Mouse (Mus musculus): Measurements from ENCODE around the gene Ddx25. TPM values are rescaled to one million over a fixed set of nuclear protein-coding genes. Genes with fewer than 3 reads are reported as not detected.

The Ddx25 gene
- total RNA-seq, 2 experiments from 2014 or later, result 0.56 to 0.79 TPM

- peak; percentile 76 to 82 for DNase-seq
Observed at GRCm38 (mm10) chr9:35541488-35541887, 16.8 kb downstream of the Ddx25 start.

- no peak for DNase-seq
Observed at GRCm38 (mm10) chr9:35541024-35541423, 17.3 kb downstream of the Ddx25 start.

DNA sequence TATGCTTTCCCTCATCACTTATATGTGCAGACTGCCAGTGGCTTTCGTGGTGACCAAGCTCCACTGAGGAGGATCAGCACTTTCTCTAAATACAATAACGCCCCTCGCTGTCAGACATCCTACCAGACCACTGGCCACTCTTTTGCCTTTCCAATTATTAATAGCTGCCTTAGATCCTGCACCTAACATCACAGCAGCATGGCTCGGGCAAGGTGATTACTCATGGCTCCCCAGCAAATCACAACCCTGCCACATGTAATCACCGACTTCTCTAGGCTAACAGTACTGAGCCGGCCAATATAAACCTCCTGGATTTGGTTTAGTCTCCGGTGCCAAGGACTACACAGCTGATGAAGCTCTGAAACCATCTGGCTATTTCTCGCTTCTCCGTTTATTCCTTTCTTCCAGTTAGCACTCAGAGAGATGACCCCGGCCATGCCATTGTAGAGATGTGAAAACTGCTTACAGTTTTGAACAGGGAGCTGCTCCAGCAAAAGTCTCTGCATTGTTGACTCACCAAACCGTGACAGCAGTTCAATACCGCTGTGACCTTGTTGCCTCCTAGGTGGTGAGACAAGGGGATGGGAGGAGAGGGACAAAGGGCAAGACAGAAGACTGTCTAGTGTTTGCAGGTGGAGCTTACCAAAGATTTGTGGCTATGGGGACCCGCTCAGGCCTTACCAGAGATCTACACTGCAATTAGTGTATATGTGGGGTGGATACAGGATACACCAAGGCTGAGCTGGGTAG, 19.2 kb downstream of the Ddx25 start:
- DNase-seq, result no peak

GRCm38 (mm10) chr9:35535876-35536275, 22.5 kb downstream of the Ddx25 start:
- no peak for DNase-seq

GRCm38 (mm10) chr9:35535110-35535509, 23.2 kb downstream of the Ddx25 start:
- DNase-seq, result peak; percentile 5 to 46

DNA sequence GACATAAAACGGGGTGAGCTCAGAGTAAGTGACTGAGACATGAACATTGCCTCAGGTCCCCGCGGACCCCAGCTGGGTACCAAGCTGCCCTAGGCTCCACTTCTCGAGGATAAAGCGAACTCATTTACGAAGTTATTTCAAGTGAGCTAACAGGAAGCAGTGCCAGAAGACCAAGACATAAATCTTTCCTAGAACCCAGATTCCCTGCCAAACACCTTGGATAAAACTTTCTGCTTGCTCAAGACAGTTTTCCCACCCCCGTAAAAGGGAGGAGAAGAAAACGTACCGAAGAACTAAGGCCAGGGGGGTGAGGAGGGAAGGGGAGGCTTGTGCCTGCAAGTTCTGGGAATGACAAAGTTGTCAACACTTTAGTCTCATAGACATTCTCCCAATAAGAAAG, 25.1 kb downstream of the Ddx25 start:
- DNase-seq, result no peak

- no peak for DNase-seq
Observed at GRCm38 (mm10) chr9:35529796-35530195, 28.5 kb downstream of the Ddx25 start.

GRCm38 (mm10) chr9:35529141-35529540, 29.2 kb downstream of the Ddx25 start:
- DNase-seq, result no peak

- peak; percentile 68 to 74 for DNase-seq
Observed at GRCm38 (mm10) chr9:35523941-35524411, 34.4 kb downstream of the Ddx25 start.

DNA sequence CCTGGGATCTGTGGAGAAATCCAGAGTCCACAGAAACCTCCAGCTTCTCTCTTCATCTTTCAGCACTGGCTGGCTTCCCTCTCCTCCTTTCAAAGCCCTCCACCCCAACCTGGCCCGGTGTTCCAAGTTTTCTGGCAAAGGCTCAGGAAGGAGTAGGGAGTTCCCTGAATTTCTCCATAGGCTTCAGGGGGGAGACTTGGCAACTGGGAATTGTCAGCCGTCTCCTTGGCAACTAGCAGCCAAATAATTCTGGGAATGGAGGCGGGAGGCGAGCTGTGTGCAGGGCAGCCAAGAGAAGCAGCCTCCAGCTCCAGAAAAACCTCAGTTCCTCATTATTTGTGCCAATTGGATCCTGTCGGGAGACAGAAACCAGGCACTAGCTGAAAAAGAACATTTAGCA, 34.8 kb downstream of the Ddx25 start:
- DNase-seq, result no peak

DNA sequence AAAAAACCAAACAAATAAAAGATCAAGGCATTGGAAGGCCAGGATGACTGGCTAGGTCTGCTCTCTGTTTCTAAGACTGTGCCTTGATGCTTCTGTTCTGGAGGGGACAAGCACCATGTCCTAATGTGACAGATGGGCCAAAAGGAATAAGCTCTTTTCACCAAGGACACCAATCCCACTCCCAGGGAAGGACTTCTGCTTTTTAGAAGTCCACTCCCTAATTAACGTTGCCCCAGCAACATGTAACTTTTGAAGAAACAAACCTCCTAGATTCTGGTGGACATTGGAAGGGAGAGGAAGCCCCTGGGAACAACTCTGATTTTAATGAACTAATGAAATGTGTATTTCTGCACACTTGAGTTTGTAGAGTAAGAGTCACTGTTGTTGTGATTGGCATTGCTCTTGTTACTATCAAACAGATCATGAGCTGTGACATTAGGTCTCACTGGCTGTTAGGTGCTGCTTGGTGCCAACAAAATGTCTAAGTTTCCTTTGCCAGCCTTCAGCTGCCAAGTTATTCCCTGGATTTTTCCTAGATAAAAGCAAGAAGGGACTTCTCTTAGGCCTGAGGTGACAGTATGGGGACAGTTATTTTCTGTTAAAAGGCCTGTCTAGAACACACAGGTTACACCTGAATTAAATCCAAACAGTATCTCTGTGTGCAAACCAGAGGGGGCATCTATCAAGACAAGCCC, 35.4 kb downstream of the Ddx25 start:
- DNase-seq, result no peak

DNA sequence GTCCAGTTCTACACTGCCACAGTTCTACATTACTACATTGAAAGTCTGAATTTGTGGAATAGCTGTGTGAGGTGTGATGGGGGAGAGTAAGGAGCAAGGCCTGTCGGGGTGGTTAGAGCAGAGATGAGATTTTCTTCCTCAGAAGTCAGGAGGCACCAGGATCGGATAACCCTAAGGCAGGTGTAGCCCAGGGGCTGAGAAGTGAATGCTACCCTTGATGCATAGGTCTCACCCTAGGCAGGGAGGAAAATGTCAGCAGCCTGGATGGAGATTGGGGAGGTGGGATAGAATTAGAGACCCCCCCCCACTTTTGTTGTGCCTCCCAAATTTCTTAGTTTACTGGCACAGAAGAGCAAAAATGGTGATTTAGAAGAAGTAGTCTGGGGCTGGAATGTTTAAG, 36.1 kb downstream of the Ddx25 start:
- no peak for DNase-seq

GRCm38 (mm10) chr9:35520631-35521348, 37.5 kb downstream of the Ddx25 start:
- no peak for DNase-seq

- no peak for DNase-seq
Observed at GRCm38 (mm10) chr9:35518169-35518568, 40.2 kb downstream of the Ddx25 start, which contains the start of gene Gm1113. Gm1113 (minus strand) TSS chr9:35518269.

GRCm38 (mm10) chr9:35516711-35517110, 41.6 kb downstream of the Ddx25 start:
- DNase-seq, result no peak

- no peak for DNase-seq
Observed at GRCm38 (mm10) chr9:35516182-35516581, 42.1 kb downstream of the Ddx25 start.

- DNase-seq, result no peak
Observed at GRCm38 (mm10) chr9:35513900-35514299, 44.4 kb downstream of the Ddx25 start.

- peak in 1 of 2 experiments; percentile 22 for DNase-seq
Observed at GRCm38 (mm10) chr9:35508234-35508633, 50.1 kb downstream of the Ddx25 start.

DNA sequence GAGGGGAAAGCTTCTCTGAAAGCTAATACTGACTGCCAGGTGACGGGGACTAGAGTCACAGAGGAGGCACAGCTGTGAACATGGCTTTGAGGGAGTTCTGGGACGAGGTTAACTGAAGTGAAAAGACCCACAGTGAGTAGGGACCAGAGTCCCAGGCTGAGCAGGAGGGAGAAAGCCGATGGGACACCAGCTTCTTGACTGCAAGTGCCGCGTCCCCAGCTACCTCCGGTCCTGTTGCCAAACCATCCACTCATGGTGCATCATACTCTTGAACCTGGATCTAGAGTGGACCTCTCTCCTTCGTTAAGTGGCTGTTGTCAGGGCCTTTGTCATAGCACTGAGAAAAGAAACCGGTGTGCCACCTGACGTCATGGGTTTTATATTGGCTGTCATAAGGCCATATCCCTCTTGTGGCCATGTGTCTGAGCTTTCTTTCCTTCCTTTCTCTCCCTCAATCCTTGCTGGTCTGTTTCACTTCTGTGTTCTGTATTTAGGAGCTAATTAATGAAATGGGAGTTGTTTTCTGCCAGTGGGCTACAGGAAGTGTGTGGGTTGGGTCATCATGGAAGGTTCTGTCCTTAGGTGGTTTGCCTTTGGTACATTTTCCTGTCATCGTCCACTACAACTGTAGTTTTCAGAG, 55.8 kb downstream of the Ddx25 start:
- no peak for DNase-seq

DNA sequence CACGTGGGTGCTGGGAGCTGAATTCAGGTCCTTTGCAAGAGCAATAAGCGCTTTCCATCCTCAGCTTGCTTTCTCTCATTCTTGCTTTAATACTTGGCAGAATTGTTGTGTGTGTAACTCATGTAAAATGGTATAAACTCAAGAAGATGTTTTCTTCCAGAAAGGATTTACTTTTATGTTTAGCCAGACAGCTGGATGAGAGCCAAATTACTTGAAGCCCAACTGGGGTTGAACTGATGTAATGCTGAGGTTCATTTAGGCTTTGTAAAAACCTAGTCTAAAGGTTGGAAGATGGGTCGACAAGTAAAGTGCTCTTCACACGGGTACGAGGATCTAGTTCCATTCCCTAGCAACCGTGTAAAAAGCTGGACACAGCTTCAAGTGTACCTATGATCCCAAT, 58.4 kb downstream of the Ddx25 start:
- DNase-seq, result no peak

- no peak for DNase-seq
Observed at GRCm38 (mm10) chr9:35495471-35495870, 62.9 kb downstream of the Ddx25 start.

- no peak for DNase-seq
Observed at GRCm38 (mm10) chr9:35494937-35495336, 63.4 kb downstream of the Ddx25 start.

Data from adrenal gland, postnatal 36 days (tissue).